Comparison of ENCODE assay signal across 8 mouse cellular contexts in the genomic region with DNA sequence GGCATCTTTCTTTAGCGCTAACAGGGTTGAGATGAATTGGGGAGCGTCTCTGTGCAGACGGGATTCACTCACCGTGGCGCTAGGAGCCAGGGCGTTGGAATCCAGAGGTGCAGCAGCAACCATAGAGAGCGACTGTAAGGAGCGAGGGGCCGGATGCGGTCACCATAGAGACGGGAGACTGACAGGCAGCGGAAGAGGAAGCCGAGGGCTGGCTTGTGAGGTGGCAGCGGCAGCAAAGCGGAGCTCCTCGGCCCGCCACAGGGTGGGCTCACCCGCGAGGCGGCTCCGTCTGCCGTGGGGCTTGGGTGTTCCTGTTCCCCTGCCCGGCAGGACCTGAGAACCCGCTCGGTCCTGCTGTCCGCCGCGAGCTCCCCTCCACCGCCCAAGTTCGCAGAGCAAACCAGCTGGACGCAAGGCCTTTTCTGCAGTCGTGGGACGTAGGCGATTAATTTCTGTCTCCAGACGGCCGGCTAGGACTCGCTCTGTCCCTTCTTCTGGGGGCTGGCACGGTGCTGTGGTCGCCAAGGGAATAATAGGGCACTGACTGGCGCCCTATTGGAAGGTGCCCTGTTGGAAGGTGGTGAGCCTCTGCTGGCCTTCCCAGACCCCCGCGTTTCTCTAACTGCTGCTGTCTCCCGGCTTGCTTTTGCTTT. TPM values are rescaled to one million over a fixed set of nuclear protein-coding genes. Genes with fewer than 3 reads are reported as not detected.
DNase-seq lines count a peak whose midpoint lies in the region; ATAC-seq lines count a peak whose summit lies in the region.

TSS of gene Chpf2 (plus strand) at position 195 of the 653 bp plus-strand sequence.

- peak within 1 kb of the TSS; percentile 79 for H3K27ac ChIP-seq in hindbrain, embryonic 15.5 days (replicated peaks)

- peak within 1 kb of the TSS; percentile 61 for H3K4me3 ChIP-seq in hindbrain, embryonic 15.5 days
- peak within 1 kb of the TSS; percentile 98 for H3K4me3 ChIP-seq in megakaryocyte, embryonic 14.5 days (replicated peaks)

- peak; percentile 80 to 89 for DNase-seq in cerebellum, postnatal 25 days
- peak; percentile 81 for DNase-seq in gastrocnemius, adult 18-20 months (ENCODE audit: low spot score)
- DNase-seq in left cerebral cortex, adult 8-10 months (ENCODE audit: low spot score in 2 of 2), result peak in 1 of 2 experiments; percentile 74
- DNase-seq in right cerebral cortex, postnatal 25 days, result peak; percentile 83
- peak; percentile 88 for DNase-seq in yolk sac, embryonic 10.5 days (ENCODE audit: low spot score)

- no peaks in the 10 kb centered on the region for H3K27me3 ChIP-seq in hindbrain, embryonic 15.5 days
- no peaks in the 10 kb centered on the region for H3K27me3 ChIP-seq in megakaryocyte, embryonic 14.5 days (replicated peaks)

- no peaks in the 10 kb centered on the region for H3K9me3 ChIP-seq in hindbrain, embryonic 15.5 days
- no peaks in the 10 kb centered on the region for H3K9me3 ChIP-seq in megakaryocyte, embryonic 14.5 days

- ATAC-seq in activated CD4-positive, CD25-positive, alpha-beta regulatory T cell, adult 4 months, result peak; percentile 99
- ATAC-seq in hindbrain, embryonic 15.5 days (ENCODE audit: low FRiP score, low read depth), result peak; percentile 89

- H3K9ac ChIP-seq in hindbrain, embryonic 15.5 days, result peak within 1 kb of the TSS; percentile 68

- peaks cover 32% of the 10 kb centered on the region for H3K4me1 ChIP-seq in hindbrain, embryonic 15.5 days (replicated peaks)
- H3K4me1 ChIP-seq in megakaryocyte, embryonic 14.5 days, result peaks cover 73% of the 10 kb centered on the region

- H3K36me3 ChIP-seq in hindbrain, embryonic 15.5 days, result 0 out of 2 replicates have a peak, but pooled peaks cover 3% of the 10 kb centered on the region
- H3K36me3 ChIP-seq in megakaryocyte, embryonic 14.5 days (replicated peaks; ENCODE audit: low read length), result peaks cover 41% of the 10 kb centered on the region

- under 1% methylated on average over 43 of the region's 43 CpGs for WGBS in hindbrain, embryonic 15.5 days

- peak within 1 kb of the TSS; percentile 82 for H3K4me2 ChIP-seq in hindbrain, embryonic 15.5 days

RNA-seq across cellular contexts. Expression of gene Chpf2, which starts in this region (rescaled TPM):
- polyA plus RNA-seq in activated CD4-positive, CD25-positive, alpha-beta regulatory T cell, adult 4 months (2017; shearing (Covaris generic)), result 10 to 100 TPM in 1 of 2 experiments, 1 to 10 TPM in 1; 8.3 to 17.8 TPM
- 10 to 100 TPM in 1 of 2 experiments, 1 to 10 TPM in 1; 8.9 to 10.3 TPM for total RNA-seq in gastrocnemius, adult 18-20 months (2021)
- 18.7 and 19.0 TPM in 2 replicates for polyA plus RNA-seq in hindbrain, embryonic 15.5 days (2015; fragmentation: Nextera tagmentation; extraction: Ambion mirVana)
- total RNA-seq in left cerebral cortex, adult 8-10 months (2022), result 10 to 100 TPM; 63.7 to 82.2 (median 70.9) TPM
- 36.1 and 95.0 TPM in 2 replicates for polyA plus RNA-seq in megakaryocyte, embryonic 14.5 days (2012; ENCODE audit: insufficient read depth, low replicate concordance)

Comparison
In these comparisons a context has a peak if more than half of its experiments do, and no peak if none do; other contexts are left out.
1. RNA of gene Chpf2 (total RNA-seq): 63.7 to 82.2 TPM in left cerebral cortex, adult 8-10 months; 8.9 to 10.3 TPM in gastrocnemius, adult 18-20 months; every median in the first group is over 4 times any median in the second.